ENCODE assay signal across 12 mouse cellular contexts in genomic region chr15:32487968-32488367, GRCm38 (mm10).
"Had no signal": no experiment of that assay in that cellular context is flagged by ENCODE, and none has a peak within 500 bp of the region (broad histone marks: within the 10 kb centered on the region; RNA-seq: fewer than 3 reads in every experiment).

No protein-coding gene starts in this region.

- DNase-seq: retina, postnatal 1 day; right cerebral cortex, adult 18-20 months; right cerebral cortex, postnatal 14 days; right cerebral cortex, postnatal 25 days; right cerebral cortex, postnatal 4 days; spleen, adult 18-20 months; thymus, adult 18-20 months; thymus, adult 2 months; thymus, postnatal 14 days; thymus, postnatal 25 days; thymus, postnatal 36 days; thymus, postnatal 4 days had no signal
